Comparison of ENCODE assay signal across 13 mouse cellular contexts in genomic region chr12:109764293-109764692, GRCm38 (mm10).
"Had no signal": no experiment of that assay in that cellular context is flagged by ENCODE, and none has a peak within 500 bp of the region (broad histone marks: within the 10 kb centered on the region; RNA-seq: fewer than 3 reads in every experiment).

No protein-coding gene starts in this region.

- H3K9me3 ChIP-seq: midbrain, embryonic 10.5 days; midbrain, embryonic 13.5 days; midbrain, embryonic 15.5 days; neural tube, embryonic 12.5 days; stomach, embryonic 15.5 days had no signal

- H3K36me3 ChIP-seq: midbrain, embryonic 10.5 days; midbrain, embryonic 13.5 days; midbrain, embryonic 15.5 days; neural tube, embryonic 12.5 days; stomach, embryonic 15.5 days had no signal

- H3K4me1 ChIP-seq: midbrain, embryonic 10.5 days; midbrain, embryonic 13.5 days; midbrain, embryonic 15.5 days; neural tube, embryonic 12.5 days; stomach, embryonic 15.5 days had no signal

- ATAC-seq: midbrain, embryonic 13.5 days; midbrain, embryonic 15.5 days had no signal

- H3K4me2 ChIP-seq: lung, embryonic 14.5 days; midbrain, embryonic 13.5 days; midbrain, embryonic 15.5 days; neural tube, embryonic 12.5 days; stomach, embryonic 15.5 days had no signal

- H3K27ac ChIP-seq: midbrain, embryonic 10.5 days; midbrain, embryonic 13.5 days; midbrain, embryonic 15.5 days; neural tube, embryonic 12.5 days; stomach, embryonic 15.5 days had no signal

- H3K4me3 ChIP-seq: midbrain, embryonic 10.5 days; midbrain, embryonic 13.5 days; midbrain, embryonic 15.5 days; neural tube, embryonic 12.5 days; stomach, embryonic 15.5 days had no signal

- DNase-seq: lung, adult 18-20 months; lung, embryonic 14.5 days; lung, postnatal 10 days; lung, postnatal 4 days; right cerebral cortex, postnatal 14 days; thymus, adult 2 months; thymus, postnatal 25 days; thymus, postnatal 4 days had no signal

- H3K27me3 ChIP-seq: midbrain, embryonic 13.5 days; midbrain, embryonic 15.5 days; neural tube, embryonic 12.5 days; stomach, embryonic 15.5 days had no signal

- H3K9ac ChIP-seq: lung, embryonic 14.5 days; midbrain, embryonic 13.5 days; midbrain, embryonic 15.5 days; neural tube, embryonic 12.5 days; stomach, embryonic 15.5 days had no signal
